Mouse (Mus musculus) embryonic fibroblast, embryonic 13.5 days (primary cell): ENCODE data around the gene Arpc1b. TPM values are rescaled to one million over a fixed set of nuclear protein-coding genes. Genes with fewer than 3 reads are reported as not detected.

Experiments
- H3K27ac ChIP-seq: 2 replicates; pipeline ENCODE4 v1.5.1; 2012; ENCODE audit warnings: low read length, control low read depth, inconsistent platforms; ENCODE audit not compliant: insufficient read depth
- H3K4me1 ChIP-seq: 2 replicates; pipeline ENCODE4 v1.6.1; 2011; ENCODE audit warnings: low read length; ENCODE audit not compliant: control insufficient read depth, insufficient read depth
- H3K4me3 ChIP-seq: 2 replicates; pipeline ENCODE4 v1.5.1; 2011; ENCODE audit warnings: mild to moderate bottlenecking, control low read depth, low read length; ENCODE audit not compliant: insufficient read depth
- CTCF ChIP-seq: IDR thresholded peaks from 2 replicates; pipeline ENCODE4 v1.5.1; 2011; ENCODE audit warnings: mild to moderate bottlenecking, control low read depth, low read length, moderate library complexity, borderline replicate concordance; ENCODE audit not compliant: insufficient read depth
- POLR2A ChIP-seq: IDR thresholded peaks from 2 replicates; pipeline ENCODE4 v1.6.1; 2011; ENCODE audit warnings: low read depth, mild to moderate bottlenecking, control low read depth, low read length, moderate library complexity
- polyA plus RNA-seq: library from polyadenylated mRNA; stranded (reverse); fragments of >200 nt; gene quantifications from 2 replicates; pipeline ENCODE4 v1.2.4, GENCODE M21; 2011; ENCODE audit warnings: low read depth; ENCODE audit not compliant: missing spikeins, insufficient read length

Arpc1b gene
- polyA plus RNA-seq, 1 experiment: 328 TPM

GRCm38 (mm10) chr5:145147748-145148147 is 33.7 kb downstream of the Arpc1b start:
- no peak overlapping the region for H3K27ac ChIP-seq
- H3K4me3 ChIP-seq: no peak overlapping the region
- TF ChIP-seq CTCF (no peak), POLR2A (no peak)
- H3K4me1 ChIP-seq: no peaks in the 10 kb centered on the region

GRCm38 (mm10) chr5:145149294-145149693 is 35.3 kb downstream of the Arpc1b start:
- H3K4me1 ChIP-seq: no peaks in the 10 kb centered on the region
- H3K27ac ChIP-seq: no peak overlapping the region
- no peak overlapping the region for H3K4me3 ChIP-seq
- TF ChIP-seq POLR2A (no peak), CTCF (no peak)

GRCm38 (mm10) chr5:145152690-145153089 is 38.7 kb downstream of the Arpc1b start:
- H3K4me1 ChIP-seq: no peaks in the 10 kb centered on the region
- no peak overlapping the region for H3K4me3 ChIP-seq
- no peak overlapping the region for H3K27ac ChIP-seq
- TF ChIP-seq POLR2A (no peak), CTCF (no peak)

- H3K4me1 ChIP-seq: no peaks in the 10 kb centered on the region
- H3K27ac ChIP-seq: no peak overlapping the region
- no peak for TF ChIP-seq CTCF
- TF ChIP-seq POLR2A: no peak
- no peak overlapping the region for H3K4me3 ChIP-seq
These were observed 47.3 kb downstream of the Arpc1b start for GRCm38 (mm10) chr5:145161361-145161760.

- Histone ChIP-seq H3K4me3 (no peak overlapping the region), H3K27ac (no peak overlapping the region), H3K4me1 (no peaks in the 10 kb centered on the region)
- TF ChIP-seq CTCF (no peak), POLR2A (no peak)
These were observed 50.7 kb downstream of the Arpc1b start for GRCm38 (mm10) chr5:145164710-145165109.

GRCm38 (mm10) chr5:145165184-145165583 is 51.2 kb downstream of the Arpc1b start:
- H3K4me3 ChIP-seq: no peak overlapping the region
- H3K4me1 ChIP-seq: no peaks in the 10 kb centered on the region
- no peak overlapping the region for H3K27ac ChIP-seq
- TF ChIP-seq POLR2A (no peak), CTCF (no peak)

- H3K27ac ChIP-seq: peak within 1 kb of the TSS; percentile 66
- H3K4me3 ChIP-seq: peak within 1 kb of the TSS; percentile 100
- TF ChIP-seq CTCF: no peak
- TF ChIP-seq POLR2A: peak; percentile 90
- H3K4me1 ChIP-seq: no peaks in the 10 kb centered on the region
These were observed 52.7 kb downstream of the Arpc1b start, which contains the start of the genes Ptcd1 and Cpsf4 for GRCm38 (mm10) chr5:145166536-145167305. TSS of gene Ptcd1 (minus strand) at chr5:145167108. TSS of gene Cpsf4 (plus strand) at chr5:145167213.

GRCm38 (mm10) chr5:145167306-145167661 is 53.3 kb downstream of the Arpc1b start:
- peak overlapping the region; percentile 100 for H3K4me3 ChIP-seq
- no peak for TF ChIP-seq CTCF
- TF ChIP-seq POLR2A: no peak; the same call in 1 of the 2 replicates
- H3K27ac ChIP-seq: peak overlapping the region; percentile 6; the same call in 1 of the 2 replicates
- no peaks in the 10 kb centered on the region for H3K4me1 ChIP-seq

GRCm38 (mm10) chr5:145178461-145178980 is 64.5 kb downstream of the Arpc1b start:
- Histone ChIP-seq H3K27ac (no peak overlapping the region), H3K4me3 (no peak overlapping the region), H3K4me1 (no peaks in the 10 kb centered on the region)
- TF ChIP-seq CTCF: no peak
- TF ChIP-seq POLR2A: no peak

Other genes starting within 250 kb of the Arpc1b start
- gene Smurf1, start 148.4 kb upstream of the Arpc1b start, polyA plus RNA-seq: 37.1 and 42.5 TPM in 2 replicates
- not detected in 2 replicates for gene Gm4871, start 81.5 kb upstream of the Arpc1b start, polyA plus RNA-seq
- gene 1700018F24Rik, start 71.2 kb upstream of the Arpc1b start, polyA plus RNA-seq: not detected in 2 replicates
- 103 and 109 TPM in 2 replicates for gene Arpc1a, start 30.4 kb upstream of the Arpc1b start, polyA plus RNA-seq
- gene Kpna7, start 30.2 kb upstream of the Arpc1b start, polyA plus RNA-seq: not detected in 2 replicates
- gene Pdap1, start 26.0 kb downstream of the Arpc1b start, polyA plus RNA-seq: 144 and 168 TPM in 2 replicates
- 174 and 194 TPM in 2 replicates for gene Bud31, start 26.1 kb downstream of the Arpc1b start, polyA plus RNA-seq
- 7.6 and 10.0 TPM in 2 replicates for gene Ptcd1, start 52.9 kb downstream of the Arpc1b start, polyA plus RNA-seq
- 15.1 and 20.1 TPM in 2 replicates for gene Cpsf4, start 53.0 kb downstream of the Arpc1b start, polyA plus RNA-seq
- 218 and 245 TPM in 2 replicates for gene Atp5j2, start 77.8 kb downstream of the Arpc1b start, polyA plus RNA-seq
- gene Zkscan14, start 87.7 kb downstream of the Arpc1b start, polyA plus RNA-seq: 3.0 and 3.3 TPM in 2 replicates
- 7.6 and 10.4 TPM in 2 replicates for gene Zkscan5, start 90.3 kb downstream of the Arpc1b start, polyA plus RNA-seq
- 28.8 and 34.4 TPM in 2 replicates for gene Zfp655, start 117.5 kb downstream of the Arpc1b start, polyA plus RNA-seq
- 7.2 and 8.1 TPM in 2 replicates for gene Zscan25, start 166.3 kb downstream of the Arpc1b start, polyA plus RNA-seq
- gene Cyp3a57, start 231.1 kb downstream of the Arpc1b start, polyA plus RNA-seq: not detected in 2 replicates